Mouse (Mus musculus) adrenal gland, postnatal 36 days (tissue): ENCODE results near the gene Xrra1. TPM values are rescaled to one million over a fixed set of nuclear protein-coding genes. Genes with fewer than 3 reads are reported as not detected.

ENCODE experiments used
- DNase-seq, 2 experiments: peaks; one replicate each; pipeline ENCODE4 v3.0.0; 2021; ENCODE audit warnings: mixed read lengths in 1 of 2
- total RNA-seq, 2 experiments: library from RNA; stranded (reverse); gene quantifications; 2 replicates each; pipeline ENCODE4 v1.2.3; 2021

Xrra1 gene
- total RNA-seq, 2 experiments from 2014 or later, result 0.33 to 5.5 TPM

- no peak for DNase-seq
Measured at GRCm38 (mm10) chr7:99851121-99851520, 7.8 kb upstream of the Xrra1 start.

- no peak for DNase-seq
Measured at GRCm38 (mm10) chr7:99851618-99852017, 7.3 kb upstream of the Xrra1 start.

GRCm38 (mm10) chr7:99853350-99853749, 5.6 kb upstream of the Xrra1 start:
- DNase-seq, result peak in 1 of 2 experiments; percentile 16

GRCm38 (mm10) chr7:99854311-99854710, 4.6 kb upstream of the Xrra1 start:
- DNase-seq, result no peak

DNA sequence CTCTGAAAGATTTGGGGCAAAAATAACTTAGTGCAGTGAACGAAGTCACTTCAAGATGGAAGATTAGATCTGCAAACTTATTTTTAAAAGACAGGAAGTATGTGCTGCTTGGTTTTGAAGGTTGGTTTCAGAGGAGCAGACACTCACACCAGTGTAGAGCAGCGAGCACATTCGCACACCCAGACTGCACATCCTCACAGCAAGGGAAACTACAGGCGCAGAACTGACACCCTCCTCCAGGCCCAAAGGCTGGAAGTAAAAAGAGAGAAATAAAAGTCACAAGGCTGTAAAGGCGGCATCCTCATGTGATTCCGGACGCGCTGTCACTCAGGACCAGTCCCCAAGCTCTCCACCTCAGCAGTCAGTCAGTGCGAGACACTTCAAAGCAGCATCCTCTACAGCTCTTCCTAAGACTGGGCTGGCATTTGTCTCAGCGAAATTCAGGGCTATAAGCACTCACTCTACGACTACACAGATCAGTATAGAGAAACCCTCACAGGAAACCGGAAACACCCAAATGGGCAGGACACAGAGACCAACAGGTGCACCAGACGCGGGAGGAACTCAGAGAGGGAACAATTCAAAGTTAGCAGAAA, 2.6 kb upstream of the Xrra1 start:
- DNase-seq, result no peak

GRCm38 (mm10) chr7:99858175-99858812, 622 bp upstream of the Xrra1 start:
- DNase-seq, result no peak

DNA sequence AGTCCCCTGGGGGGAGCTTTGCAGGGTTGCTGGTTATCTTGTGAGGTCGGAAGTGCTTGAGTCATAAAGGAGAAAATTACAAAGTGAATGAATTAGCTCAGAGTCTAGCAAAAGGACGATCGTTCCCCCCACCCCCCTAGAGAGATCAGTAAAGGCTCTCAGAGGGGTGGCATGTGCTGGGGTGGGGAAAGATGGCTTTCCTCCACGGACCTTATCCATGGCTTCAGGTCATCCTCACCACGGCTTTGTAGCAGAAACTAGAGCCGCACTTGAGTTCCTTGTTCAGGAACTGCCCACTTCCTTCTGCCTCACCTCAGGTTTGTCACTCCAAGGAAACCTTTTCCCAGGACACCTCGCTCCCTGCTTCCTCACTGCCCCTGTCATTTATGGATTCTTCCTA, 4.4 kb downstream of the Xrra1 start, which contains the start of gene Spcs2:
Spcs2 (minus strand) TSS at position 101 of the 400 bp plus-strand sequence.
- DNase-seq, result no peak

- no peak for DNase-seq
Measured at GRCm38 (mm10) chr7:99864241-99865028, 5.5 kb downstream of the Xrra1 start.

GRCm38 (mm10) chr7:99865219-99865618, 6.3 kb downstream of the Xrra1 start:
- no peak for DNase-seq

GRCm38 (mm10) chr7:99869296-99869695, 10.4 kb downstream of the Xrra1 start:
- no peak for DNase-seq

- DNase-seq, result no peak
Measured at GRCm38 (mm10) chr7:99873965-99874364, 15.0 kb downstream of the Xrra1 start.

GRCm38 (mm10) chr7:99875891-99876290, 17.0 kb downstream of the Xrra1 start:
- DNase-seq, result no peak

DNA sequence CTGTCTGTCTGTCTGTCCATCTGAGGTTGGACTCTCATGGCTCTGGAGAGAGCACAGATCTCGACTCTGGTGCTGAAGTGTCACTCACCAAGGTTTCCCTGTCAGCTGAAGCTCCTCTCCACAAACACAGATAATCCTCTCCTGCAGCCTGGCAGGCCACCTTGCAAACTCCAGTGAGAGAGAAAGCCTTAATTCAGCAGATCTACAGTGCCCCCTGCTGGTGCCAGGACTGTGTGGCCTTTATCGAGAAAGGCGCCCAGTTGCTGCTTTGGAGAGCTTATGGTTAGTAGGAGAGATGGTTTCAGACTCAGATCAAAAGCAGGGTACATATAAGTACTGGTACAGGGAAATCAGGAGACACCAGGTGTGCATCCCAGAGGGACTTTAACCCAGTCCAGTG, 17.4 kb downstream of the Xrra1 start:
- DNase-seq, result peak; percentile 87 to 90

- no peak for DNase-seq
Measured at GRCm38 (mm10) chr7:99878254-99878653, 19.3 kb downstream of the Xrra1 start.

- no peak for DNase-seq
Measured at GRCm38 (mm10) chr7:99887230-99887735, 28.4 kb downstream of the Xrra1 start.

DNA sequence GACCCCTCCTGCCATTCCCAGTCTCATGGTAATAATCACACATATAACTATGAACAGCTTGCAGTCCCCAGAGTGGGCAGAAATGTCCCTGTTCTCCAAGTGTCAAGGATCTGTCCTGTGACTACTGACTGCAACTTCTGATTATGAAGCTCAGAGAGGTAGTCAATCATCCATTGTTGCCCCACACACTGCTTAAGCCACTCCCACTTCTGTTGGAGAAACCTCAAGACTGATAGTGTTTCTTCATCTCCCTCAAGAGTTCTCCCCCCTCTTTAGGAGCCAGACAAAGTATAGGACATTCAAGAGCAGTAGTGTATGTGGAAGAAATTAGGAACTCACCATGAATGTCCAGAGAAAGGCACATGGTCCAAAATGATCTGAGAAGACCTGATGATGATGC, 28.8 kb downstream of the Xrra1 start:
- no peak for DNase-seq

DNA sequence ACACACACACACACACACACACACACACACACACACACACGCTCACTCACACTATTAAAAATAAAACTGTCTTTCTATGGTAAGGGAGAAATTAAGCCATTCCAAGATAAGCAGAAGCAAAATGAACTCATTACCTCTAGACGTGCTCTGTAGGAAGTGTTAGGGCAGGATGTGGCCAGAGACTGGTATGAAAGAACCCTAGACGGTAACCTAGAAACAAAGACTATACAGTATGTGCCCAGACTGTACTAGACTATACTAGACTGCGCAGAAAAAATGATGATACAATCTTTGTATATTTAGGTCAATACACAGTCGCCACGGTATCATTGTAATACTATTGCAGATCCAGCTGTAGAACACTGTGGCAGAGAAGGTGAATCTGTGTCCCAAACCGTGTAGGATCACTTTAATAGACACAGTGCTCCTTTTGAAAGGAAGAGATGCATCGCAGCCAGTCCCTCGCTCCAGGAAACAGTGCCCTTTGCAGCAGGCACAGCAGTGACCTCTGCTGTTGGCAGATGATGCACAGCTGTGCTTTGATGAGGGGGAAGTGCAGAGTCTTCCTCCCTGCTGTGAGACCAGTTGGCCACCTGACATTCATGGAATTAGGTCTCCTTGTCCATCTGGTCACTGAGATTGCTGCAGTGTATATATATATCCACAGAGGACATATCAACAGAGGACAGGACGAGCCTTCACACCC, 30.4 kb downstream of the Xrra1 start:
- DNase-seq, result peak in 1 of 2 experiments; percentile 43

DNA sequence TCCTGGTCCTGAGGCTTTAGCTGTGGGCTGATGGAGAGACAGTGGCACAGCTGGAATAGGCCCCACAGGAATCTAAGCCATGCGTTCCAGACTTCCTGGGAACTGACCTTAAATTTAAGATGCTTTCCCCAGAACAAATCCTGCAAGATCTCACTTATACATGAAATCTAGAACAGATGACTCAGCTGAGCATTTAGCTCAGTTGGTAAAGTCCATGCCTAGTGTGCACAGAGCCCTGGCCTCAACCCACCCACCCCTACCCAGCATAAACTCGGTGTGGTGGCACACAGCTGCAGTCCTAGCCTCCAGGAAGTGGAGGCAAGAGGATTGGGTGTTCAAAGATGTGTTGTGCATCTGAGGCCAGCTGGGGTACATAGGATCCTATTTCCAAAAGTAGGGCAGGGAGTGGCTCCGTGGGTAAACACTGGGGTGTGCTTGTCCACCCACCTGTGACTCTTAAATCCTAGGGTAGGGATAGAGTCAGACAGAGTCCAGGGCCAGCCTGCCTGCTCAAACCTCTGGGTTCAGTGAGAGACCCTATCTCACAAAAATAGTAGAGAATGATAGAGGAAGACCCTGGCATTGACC, 31.3 kb downstream of the Xrra1 start:
- DNase-seq, result no peak

DNA sequence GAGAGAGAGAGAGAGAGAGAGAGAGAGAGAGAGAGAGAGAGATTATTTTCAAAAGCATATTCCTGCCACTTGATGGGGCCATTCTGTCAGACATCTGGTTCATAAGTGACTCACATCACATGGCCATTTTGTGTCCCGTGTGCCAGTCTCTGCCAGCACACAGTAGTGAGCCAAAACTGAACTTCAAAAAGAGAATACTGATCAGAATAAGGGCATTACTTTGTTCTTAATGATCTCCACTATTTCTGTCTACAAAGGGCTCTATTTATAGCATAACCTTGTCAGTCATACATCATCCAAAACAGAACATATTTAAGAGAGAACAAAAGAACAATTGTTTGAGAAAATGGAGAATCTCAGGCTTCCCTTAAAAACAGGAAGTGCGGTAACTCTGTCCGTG, 32.6 kb downstream of the Xrra1 start:
- peak; percentile 44 to 51 for DNase-seq

DNA sequence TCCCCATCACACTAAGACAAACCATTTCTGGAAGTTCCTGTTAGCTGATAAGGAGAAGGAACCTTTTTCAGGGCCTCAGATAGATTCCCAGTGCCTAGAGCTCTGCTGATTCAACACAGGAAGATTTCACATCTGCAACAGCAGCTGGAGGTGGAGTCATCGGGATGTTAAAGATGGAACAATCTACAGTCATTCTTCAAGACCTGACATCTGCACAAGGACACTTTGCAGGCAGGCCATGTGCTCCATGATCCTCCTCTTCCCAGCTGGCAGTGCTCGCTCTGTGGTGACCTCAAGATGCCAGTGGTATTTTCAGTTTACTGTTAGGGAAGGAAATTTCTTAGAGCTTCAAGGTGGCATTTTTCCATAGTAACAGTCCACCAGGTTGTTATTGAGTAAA, 33.4 kb downstream of the Xrra1 start:
- DNase-seq, result peak; percentile 58 to 66

GRCm38 (mm10) chr7:99893967-99894366, 35.1 kb downstream of the Xrra1 start:
- peak in 1 of 2 experiments; percentile 35 for DNase-seq

GRCm38 (mm10) chr7:99894478-99894877, 35.6 kb downstream of the Xrra1 start:
- DNase-seq, result peak; percentile 49 to 63
